Mouse (Mus musculus): ENCODE measurements around the gene Hoxb4. TPM values are rescaled to one million over a fixed set of nuclear protein-coding genes. Genes with fewer than 3 reads are reported as not detected.

The Hoxb4 gene
- polyA plus RNA-seq, 1 experiment from 2014 or later, result 3.8 TPM

DNA sequence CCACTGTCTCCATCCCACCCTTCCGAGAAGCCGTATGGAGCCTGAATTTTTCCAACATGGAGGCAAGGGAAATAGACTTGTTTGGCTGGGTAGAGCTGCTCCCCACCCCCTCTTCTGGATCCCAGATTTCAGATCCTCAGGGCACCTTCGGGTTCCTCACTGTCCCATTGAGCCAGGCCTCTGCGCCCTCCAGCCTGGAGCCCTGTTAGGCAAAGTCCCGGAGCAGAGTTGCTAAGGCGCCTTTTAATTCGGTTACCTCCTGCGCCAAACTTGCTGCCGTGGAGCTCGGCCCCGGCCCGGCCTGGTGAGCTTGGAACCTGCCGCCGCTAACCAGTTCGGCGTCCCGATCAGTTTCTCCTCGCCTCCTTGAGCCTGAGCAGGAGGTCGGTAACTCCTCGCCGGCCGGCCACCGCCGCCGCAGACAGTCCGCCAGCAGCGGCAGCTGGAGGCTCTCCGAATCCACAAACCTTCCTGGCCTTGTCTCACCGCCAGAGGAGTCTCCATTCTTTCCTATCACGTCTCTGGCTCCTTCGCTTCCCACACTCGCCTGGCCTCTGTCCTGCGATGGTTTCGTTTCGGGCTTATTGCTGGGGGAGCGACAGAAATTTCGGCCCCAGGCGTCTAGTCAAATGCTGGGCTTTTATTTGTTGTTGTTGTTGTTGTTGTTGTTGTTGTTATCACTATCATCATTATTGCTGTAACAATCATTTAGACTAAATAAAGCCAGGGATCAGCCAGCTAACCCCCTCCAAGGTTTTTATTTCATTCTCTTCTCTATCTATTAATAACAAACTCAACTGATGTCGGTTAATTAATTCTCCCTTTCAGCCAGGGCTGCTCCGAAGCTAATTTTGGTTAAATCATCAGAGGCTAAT, 23.9 kb downstream of the Hoxb4 start:
- Histone ChIP-seq H3K9me3 (ENCODE audit: control insufficient read depth, low read length) (no peaks in the 10 kb centered on the region), H3K27ac (ENCODE audit: low read depth) (peak overlapping the region; percentile 98), H3K4me2 (ENCODE audit: low read length) (peak overlapping the region; percentile 85), H3K4me1 (replicated peaks; ENCODE audit: control insufficient read depth, insufficient read depth, low read length) (peaks cover 77% of the 10 kb centered on the region), H3K36me3 (ENCODE audit: control insufficient read depth, insufficient read depth, low read length) (peaks cover 9% of the 10 kb centered on the region; the same call in 1 of the 2 replicates), H3K9ac (ENCODE audit: low read length) (peak overlapping the region; percentile 76), H3K4me3 (ENCODE audit: low read depth, low read length) (peak overlapping the region; percentile 42), H3K27me3 (replicated peaks; ENCODE audit: control insufficient read depth, insufficient read depth, low read length) (no peaks in the 10 kb centered on the region)
- peak; percentile 85 for DNase-seq (ENCODE audit: low spot score)
- ATAC-seq (replicated peaks; ENCODE audit: low FRiP score, low TSS enrichment, low read depth), result no peak
- 3% methylated on average over 40 of the region's 40 CpGs for WGBS

DNA sequence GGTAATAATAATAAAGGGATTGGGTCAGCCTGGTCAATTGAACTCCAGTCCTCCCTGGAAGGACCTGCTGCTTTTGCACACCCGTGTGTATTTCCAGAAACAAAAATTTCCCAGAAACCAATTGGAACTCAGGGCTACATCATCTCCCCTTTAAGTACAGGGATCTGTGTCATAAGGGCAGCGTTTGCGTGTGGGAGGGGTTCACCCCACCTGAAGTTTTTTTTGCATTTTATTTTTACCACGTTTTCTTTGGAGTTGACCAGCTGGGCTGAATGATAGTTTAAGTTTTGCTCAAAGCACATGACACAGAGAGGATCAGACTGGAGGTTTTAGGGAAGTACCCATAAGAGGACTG, 24.5 kb downstream of the Hoxb4 start:
- no peaks in the 10 kb centered on the region for H3K27me3 ChIP-seq (replicated peaks; ENCODE audit: control insufficient read depth, insufficient read depth, low read length)
- peak overlapping the region; percentile 76 for H3K9ac ChIP-seq (ENCODE audit: low read length)
- H3K36me3 ChIP-seq (ENCODE audit: control insufficient read depth, insufficient read depth, low read length), result peaks cover 9% of the 10 kb centered on the region; the same call in 1 of the 2 replicates
- H3K9me3 ChIP-seq (ENCODE audit: control insufficient read depth, low read length), result no peaks in the 10 kb centered on the region
- H3K4me1 ChIP-seq (replicated peaks; ENCODE audit: control insufficient read depth, insufficient read depth, low read length), result peaks cover 75% of the 10 kb centered on the region
- H3K27ac ChIP-seq (ENCODE audit: low read depth), result peak overlapping the region; percentile 98
- ATAC-seq (replicated peaks; ENCODE audit: low FRiP score, low TSS enrichment, low read depth) (no peak), DNase-seq (ENCODE audit: low spot score) (peak; percentile 66)
- peak overlapping the region; percentile 42 for H3K4me3 ChIP-seq (ENCODE audit: low read depth, low read length)
- H3K4me2 ChIP-seq (ENCODE audit: low read length), result peak overlapping the region; percentile 85
- WGBS, result 18% methylated on average over 4 of the region's 4 CpGs

DNA sequence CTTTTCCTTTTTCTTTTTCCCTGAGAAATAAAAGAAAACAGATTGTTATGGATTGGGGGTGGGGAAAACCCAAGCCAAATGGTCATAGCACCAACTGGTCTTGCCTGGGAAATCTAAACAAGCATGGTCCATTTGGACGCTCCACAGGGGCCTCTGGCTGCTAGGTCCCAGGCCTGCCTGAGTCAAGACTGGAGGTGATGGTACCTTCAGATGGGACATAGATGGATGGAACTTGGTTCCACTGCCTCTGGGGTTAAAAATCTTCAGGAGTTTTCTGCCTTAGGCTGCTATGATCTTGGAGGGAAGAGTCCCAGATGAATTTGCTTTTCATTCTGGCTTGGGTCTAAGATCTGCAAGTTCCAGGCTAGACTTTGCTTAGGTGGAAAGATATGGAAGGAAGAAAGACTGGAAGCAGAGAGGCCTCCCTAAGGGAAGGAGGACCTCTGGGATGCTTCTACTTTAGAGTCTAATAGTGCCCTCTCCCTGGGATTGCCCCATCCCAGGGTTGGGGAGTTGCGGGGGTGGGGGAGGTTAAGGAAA, 25.2 kb downstream of the Hoxb4 start:
- Histone ChIP-seq H3K4me1 (replicated peaks; ENCODE audit: control insufficient read depth, insufficient read depth, low read length) (peaks cover 74% of the 10 kb centered on the region), H3K36me3 (ENCODE audit: control insufficient read depth, insufficient read depth, low read length) (peaks cover 9% of the 10 kb centered on the region; the same call in 1 of the 2 replicates)

GRCm38 (mm10) chr11:96344061-96344877, 26.2 kb downstream of the Hoxb4 start:
- Histone ChIP-seq H3K27ac (ENCODE audit: low read depth) (peak overlapping the region; percentile 98), H3K4me3 (ENCODE audit: low read depth, low read length) (peak overlapping the region; percentile 25; the same call in 1 of the 2 replicates), H3K27me3 (replicated peaks; ENCODE audit: control insufficient read depth, insufficient read depth, low read length) (no peaks in the 10 kb centered on the region), H3K9me3 (ENCODE audit: control insufficient read depth, low read length) (no peaks in the 10 kb centered on the region), H3K36me3 (ENCODE audit: control insufficient read depth, insufficient read depth, low read length) (peaks cover 9% of the 10 kb centered on the region; the same call in 1 of the 2 replicates), H3K4me1 (replicated peaks; ENCODE audit: control insufficient read depth, insufficient read depth, low read length) (peaks cover 73% of the 10 kb centered on the region), H3K4me2 (ENCODE audit: low read length) (peak overlapping the region; percentile 85), H3K9ac (ENCODE audit: low read length) (peak overlapping the region; percentile 76)
- no peak for ATAC-seq (replicated peaks; ENCODE audit: low FRiP score, low TSS enrichment, low read depth)
- 23% methylated on average over 40 of the region's 40 CpGs for WGBS
- peak; percentile 79 for DNase-seq (ENCODE audit: low spot score)

More for the DNA sequence above, 25.2 kb downstream of the Hoxb4 start:
- 46% methylated on average over 2 of the region's 2 CpGs for WGBS
- ATAC-seq (replicated peaks; ENCODE audit: low FRiP score, low TSS enrichment, low read depth), result no peak
- Histone ChIP-seq H3K27ac (ENCODE audit: low read depth) (peak overlapping the region; percentile 98), H3K9ac (ENCODE audit: low read length) (peak overlapping the region; percentile 76), H3K4me3 (ENCODE audit: low read depth, low read length) (peak overlapping the region; percentile 42), H3K9me3 (ENCODE audit: control insufficient read depth, low read length) (no peaks in the 10 kb centered on the region), H3K4me2 (ENCODE audit: low read length) (peak overlapping the region; percentile 85), H3K27me3 (replicated peaks; ENCODE audit: control insufficient read depth, insufficient read depth, low read length) (no peaks in the 10 kb centered on the region)
- no peak for DNase-seq (ENCODE audit: low spot score)

GRCm38 (mm10) chr11:96344878-96345159, 26.8 kb downstream of the Hoxb4 start:
- H3K4me2 ChIP-seq (ENCODE audit: low read length), result peak overlapping the region; percentile 85
- no peaks in the 10 kb centered on the region for H3K27me3 ChIP-seq (replicated peaks; ENCODE audit: control insufficient read depth, insufficient read depth, low read length)
- ATAC-seq (replicated peaks; ENCODE audit: low FRiP score, low TSS enrichment, low read depth), result no peak
- H3K4me3 ChIP-seq (ENCODE audit: low read depth, low read length), result peak overlapping the region; percentile 25
- no peaks in the 10 kb centered on the region for H3K9me3 ChIP-seq (ENCODE audit: control insufficient read depth, low read length)
- H3K4me1 ChIP-seq (replicated peaks; ENCODE audit: control insufficient read depth, insufficient read depth, low read length), result peaks cover 73% of the 10 kb centered on the region
- peak; percentile 78 for DNase-seq (ENCODE audit: low spot score)
- peak overlapping the region; percentile 76 for H3K9ac ChIP-seq (ENCODE audit: low read length)
- peaks cover 9% of the 10 kb centered on the region; the same call in 1 of the 2 replicates for H3K36me3 ChIP-seq (ENCODE audit: control insufficient read depth, insufficient read depth, low read length)
- 19% methylated on average over 6 of the region's 6 CpGs for WGBS
- H3K27ac ChIP-seq (ENCODE audit: low read depth), result peak overlapping the region; percentile 98

DNA sequence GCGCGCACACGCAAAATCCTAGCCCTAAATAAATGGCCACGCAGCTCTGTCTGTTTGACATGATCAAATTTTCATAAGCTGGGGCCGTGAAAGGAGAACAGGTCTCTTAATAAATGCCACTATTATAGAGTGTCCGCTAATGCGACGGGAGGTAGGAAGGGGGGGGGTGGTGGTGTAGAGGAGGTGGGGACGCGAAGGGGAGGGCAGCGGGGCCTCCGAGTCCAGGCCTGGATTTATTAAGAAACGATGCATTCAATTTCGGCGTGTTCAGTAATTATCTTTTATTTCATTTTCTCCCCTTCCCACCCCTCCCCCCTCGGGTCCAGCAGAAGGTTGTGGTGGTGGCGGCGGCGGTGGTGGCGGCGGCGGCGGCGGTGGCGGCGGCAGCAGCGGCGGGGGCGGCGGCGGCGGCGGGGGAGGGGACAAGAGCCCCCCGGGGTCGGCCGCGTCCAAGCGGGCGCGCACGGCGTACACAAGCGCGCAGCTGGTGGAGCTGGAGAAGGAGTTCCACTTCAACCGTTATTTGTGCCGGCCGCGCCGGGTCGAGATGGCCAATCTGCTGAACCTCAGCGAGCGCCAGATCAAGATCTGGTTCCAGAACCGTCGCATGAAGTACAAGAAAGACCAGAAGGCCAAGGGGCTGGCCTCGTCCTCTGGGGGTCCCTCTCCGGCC, 27.3 kb downstream of the Hoxb4 start:
- Histone ChIP-seq H3K4me2 (ENCODE audit: low read length) (peak overlapping the region; percentile 85), H3K4me1 (replicated peaks; ENCODE audit: control insufficient read depth, insufficient read depth, low read length) (peaks cover 73% of the 10 kb centered on the region), H3K9ac (ENCODE audit: low read length) (peak overlapping the region; percentile 76), H3K4me3 (ENCODE audit: low read depth, low read length) (peak overlapping the region; percentile 25), H3K36me3 (ENCODE audit: control insufficient read depth, insufficient read depth, low read length) (peaks cover 9% of the 10 kb centered on the region; the same call in 1 of the 2 replicates), H3K27me3 (replicated peaks; ENCODE audit: control insufficient read depth, insufficient read depth, low read length) (no peaks in the 10 kb centered on the region), H3K27ac (ENCODE audit: low read depth) (peak overlapping the region; percentile 98), H3K9me3 (ENCODE audit: control insufficient read depth, low read length) (no peaks in the 10 kb centered on the region)
- DNase-seq (ENCODE audit: low spot score) (peak; percentile 75), ATAC-seq (replicated peaks; ENCODE audit: low FRiP score, low TSS enrichment, low read depth) (no peak)
- 5% methylated on average over 48 of the region's 56 CpGs for WGBS

DNA sequence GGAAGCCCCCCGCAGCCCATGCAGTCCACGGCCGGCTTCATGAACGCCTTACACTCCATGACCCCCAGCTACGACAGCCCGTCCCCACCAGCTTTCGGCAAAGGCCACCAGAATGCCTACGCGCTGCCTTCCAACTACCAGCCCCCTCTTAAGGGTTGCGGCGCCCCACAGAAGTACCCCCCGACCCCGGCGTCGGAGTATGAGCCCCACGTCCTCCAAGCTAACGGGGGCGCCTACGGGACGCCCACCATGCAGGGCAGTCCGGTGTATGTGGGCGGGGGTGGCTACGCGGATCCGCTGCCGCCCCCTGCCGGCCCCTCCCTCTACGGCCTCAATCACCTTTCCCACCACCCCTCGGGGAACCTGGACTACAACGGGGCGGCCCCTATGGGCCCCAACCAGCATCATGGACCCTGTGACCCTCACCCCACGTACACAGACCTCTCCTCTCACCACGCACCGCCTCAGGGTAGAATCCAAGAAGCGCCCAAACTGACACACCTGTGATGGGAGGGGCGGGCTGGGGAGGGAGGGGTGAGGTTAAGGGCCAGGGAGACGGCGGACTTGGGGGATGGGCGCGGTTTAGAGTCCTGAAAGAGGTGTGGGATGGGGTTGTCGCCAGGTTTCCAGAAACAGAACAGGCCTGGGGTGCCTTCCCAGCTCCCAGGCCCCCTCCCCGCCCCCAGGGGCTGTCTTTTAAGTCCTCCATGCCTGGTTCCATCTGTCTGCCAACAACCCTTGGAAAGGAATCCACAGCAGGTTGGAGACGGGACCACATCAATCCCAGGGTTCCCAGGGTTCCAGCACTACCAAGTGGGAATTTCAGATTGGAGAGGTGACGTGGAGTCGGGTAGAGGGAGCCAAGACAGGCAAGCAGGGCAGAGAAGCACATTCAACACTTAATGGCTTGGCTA, 28.1 kb downstream of the Hoxb4 start:
- 11% methylated on average over 45 of the region's 45 CpGs for WGBS
- Histone ChIP-seq H3K9ac (ENCODE audit: low read length) (peak overlapping the region; percentile 76), H3K27ac (ENCODE audit: low read depth) (peak overlapping the region; percentile 98), H3K4me2 (ENCODE audit: low read length) (peak overlapping the region; percentile 85), H3K4me1 (replicated peaks; ENCODE audit: control insufficient read depth, insufficient read depth, low read length) (peaks cover 79% of the 10 kb centered on the region), H3K4me3 (ENCODE audit: low read depth, low read length) (peak overlapping the region; percentile 25), H3K36me3 (ENCODE audit: control insufficient read depth, insufficient read depth, low read length) (peaks cover 9% of the 10 kb centered on the region; the same call in 1 of the 2 replicates), H3K27me3 (replicated peaks; ENCODE audit: control insufficient read depth, insufficient read depth, low read length) (no peaks in the 10 kb centered on the region), H3K9me3 (ENCODE audit: control insufficient read depth, low read length) (no peaks in the 10 kb centered on the region)
- peak; percentile 77 for DNase-seq (ENCODE audit: low spot score)
- ATAC-seq (replicated peaks; ENCODE audit: low FRiP score, low TSS enrichment, low read depth), result 0 out of 2 replicates have a peak, but pooled peaks have one; percentile 7

All from intestine, embryonic 14.5 days (tissue).